Mouse (Mus musculus): ENCODE measurements around the gene Ccr5.
"Not testable (repeated sequence)": the region's sequence is repeated elsewhere in the genome, so short reads cannot be mapped to it uniquely, and the experiment has no call there.

Gene Ccr5

DNA sequence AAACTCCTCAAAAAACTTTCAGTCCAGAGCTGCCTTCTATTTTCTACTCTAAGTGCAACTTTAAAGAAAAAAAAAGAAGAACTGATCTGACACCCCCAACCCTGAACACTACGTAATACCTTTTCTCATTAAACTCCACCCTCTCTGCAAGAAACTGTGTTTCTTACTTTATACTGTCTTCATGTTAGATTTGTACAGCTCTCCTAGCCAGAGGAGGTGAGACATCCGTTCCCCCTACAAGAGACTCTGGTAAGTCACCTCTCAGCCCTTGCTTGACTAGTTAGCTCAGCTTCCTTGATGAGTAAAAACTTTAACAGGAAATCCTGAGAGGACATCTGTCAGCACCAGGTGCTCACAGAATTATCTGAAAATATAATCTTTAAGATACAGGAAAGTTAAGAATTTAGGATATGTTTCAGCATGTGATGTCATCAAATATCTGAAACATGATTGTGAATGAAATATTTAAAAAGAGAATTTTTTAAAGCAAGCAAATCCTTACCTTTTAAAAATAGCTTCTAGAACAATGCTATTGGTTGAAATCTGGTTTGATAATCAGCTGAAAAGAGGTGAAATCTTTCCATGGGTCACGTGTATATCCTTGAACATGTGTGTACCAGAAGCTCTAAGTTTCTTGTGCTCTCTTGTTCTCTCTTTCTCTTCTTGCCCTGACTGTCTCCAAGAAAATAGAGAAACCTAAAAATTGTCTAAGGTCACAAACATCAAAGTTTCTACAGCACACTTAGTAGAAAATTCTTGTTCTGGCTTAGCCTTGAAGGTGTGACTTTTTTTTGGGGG is at the start of gene Ccr5:
Gene Ccr5, plus strand, starts transcription at position 157 of the 798 bp plus-strand sequence.
- in situ Hi-C loops (cut with MseI, MboI), result no loop called here

DNA sequence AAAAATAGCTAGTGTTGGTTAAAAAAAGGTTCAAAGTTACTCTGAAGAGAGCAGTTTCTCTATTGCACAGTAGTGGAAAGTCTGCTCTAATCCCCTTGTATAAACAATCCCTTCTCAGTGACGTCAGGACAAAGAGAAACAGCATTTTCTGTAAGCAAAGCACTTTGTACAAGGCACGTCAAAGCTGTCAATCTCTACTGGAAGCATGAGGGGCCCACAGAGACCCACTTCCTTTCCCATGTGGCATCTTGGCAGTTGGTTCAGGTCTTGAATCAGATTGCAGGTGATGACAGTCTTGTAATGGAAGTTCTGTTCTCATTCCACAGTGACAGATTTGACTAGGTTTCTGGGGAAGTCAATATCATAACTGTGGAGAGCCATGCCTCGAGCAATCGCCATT is 41.5 kb upstream of the Ccr5 start:
- in situ Hi-C loops (cut with MseI, MboI), result no loop called here

DNA sequence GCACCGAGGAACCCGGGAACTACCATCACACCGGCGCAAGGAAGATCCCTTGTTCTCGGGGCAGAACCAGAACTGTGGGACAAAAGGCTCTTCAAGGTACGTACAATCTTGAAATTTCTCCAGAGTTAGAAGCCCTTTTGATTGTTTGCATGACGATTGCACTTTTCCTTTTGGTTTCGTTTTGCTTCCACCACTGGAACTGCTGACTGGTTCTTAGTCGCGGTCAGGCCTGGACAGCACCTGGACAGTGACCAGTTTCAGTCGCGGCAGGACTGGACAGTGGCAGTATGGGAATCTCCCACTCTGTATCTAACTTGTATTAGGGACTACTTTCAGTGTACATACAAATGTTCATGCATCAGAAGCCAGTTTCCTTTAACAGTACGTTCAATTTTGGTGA is 40.9 kb upstream of the Ccr5 start:
- in situ Hi-C loops (cut with MseI, MboI), result not testable (repeated sequence)

DNA sequence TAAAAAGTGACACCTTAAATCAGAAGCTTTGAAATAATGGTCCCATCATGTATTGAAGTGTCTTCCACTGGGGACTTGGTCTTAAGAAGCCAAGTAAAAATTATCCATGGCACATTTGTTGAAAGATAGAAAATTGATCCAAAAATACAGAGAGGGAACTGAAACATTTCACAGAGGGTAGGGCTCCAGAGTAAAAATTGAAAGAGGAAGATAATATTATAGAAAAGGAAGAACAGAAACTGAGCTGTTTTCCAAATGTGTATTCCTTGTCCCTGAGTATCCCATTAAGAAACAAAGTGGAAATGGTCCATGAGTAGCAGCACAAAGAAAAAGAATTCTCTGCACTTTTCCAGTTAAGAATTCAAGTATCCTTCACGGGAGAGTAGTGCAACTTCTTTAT is 30.9 kb upstream of the Ccr5 start:
- in situ Hi-C loops (cut with MseI, MboI), result no loop called here

DNA sequence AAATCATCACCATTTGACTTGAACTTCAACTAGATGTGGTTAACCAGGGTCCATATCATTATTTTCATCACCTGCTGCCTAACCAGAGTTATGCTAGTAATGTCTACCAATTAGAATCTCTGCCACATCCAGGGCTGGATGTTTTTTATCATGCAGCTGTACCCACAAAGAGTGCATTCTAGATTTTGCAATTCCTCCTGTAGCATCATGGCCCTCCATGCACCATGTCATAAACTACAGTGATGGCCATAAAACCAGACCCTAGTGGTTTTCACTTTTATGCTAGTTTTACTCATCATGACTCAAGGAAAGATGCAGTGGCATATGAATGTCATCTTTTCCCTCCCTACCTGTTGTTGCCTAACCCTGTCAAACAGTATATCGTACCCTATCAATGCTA is 22.2 kb upstream of the Ccr5 start:
- in situ Hi-C loops (cut with MseI, MboI), result no loop called here

DNA sequence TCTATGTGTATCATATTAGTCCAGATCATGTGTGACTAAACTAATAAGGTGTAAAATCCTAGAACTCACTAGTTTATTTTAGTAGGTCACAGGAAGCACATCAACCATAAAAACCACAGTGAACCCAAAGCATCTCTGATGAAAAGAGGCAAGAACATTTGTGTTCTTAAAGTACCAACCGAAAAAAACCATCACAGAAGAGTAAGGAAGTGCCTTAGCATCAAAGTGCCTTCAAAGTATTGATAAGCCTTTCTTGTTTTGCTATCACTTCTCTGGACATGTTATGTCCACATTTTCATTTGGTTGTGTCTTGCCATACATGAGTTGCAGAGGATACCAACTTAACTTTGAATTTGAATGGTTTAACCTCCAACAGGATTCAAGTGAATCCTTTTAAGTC is 21.0 kb upstream of the Ccr5 start:
- in situ Hi-C loops (cut with MseI, MboI), result no loop called here

DNA sequence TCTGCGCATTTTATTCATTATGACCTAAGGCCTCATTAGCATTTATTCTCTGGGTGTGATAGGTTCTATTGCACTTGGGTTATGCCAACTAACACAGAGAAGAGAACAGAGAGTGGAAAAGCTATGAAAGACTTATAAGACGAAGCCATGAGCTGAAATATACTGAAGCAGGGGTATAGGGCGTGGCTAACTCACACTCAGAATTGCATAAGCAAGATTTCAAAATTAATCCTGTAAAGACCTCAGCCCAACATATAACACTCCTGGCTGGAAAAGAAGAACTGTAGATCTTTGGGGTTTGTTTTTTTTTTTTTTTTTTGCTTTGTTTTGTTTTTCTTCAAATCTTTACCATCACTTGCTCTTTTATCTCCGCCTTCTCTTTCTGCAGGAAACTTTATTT is 19.6 kb upstream of the Ccr5 start, which contains the start of gene Ccr2:
Gene Ccr2, plus strand, starts transcription at position 228 of the 400 bp plus-strand sequence.
- in situ Hi-C loops (cut with MseI, MboI), result no loop called here

DNA sequence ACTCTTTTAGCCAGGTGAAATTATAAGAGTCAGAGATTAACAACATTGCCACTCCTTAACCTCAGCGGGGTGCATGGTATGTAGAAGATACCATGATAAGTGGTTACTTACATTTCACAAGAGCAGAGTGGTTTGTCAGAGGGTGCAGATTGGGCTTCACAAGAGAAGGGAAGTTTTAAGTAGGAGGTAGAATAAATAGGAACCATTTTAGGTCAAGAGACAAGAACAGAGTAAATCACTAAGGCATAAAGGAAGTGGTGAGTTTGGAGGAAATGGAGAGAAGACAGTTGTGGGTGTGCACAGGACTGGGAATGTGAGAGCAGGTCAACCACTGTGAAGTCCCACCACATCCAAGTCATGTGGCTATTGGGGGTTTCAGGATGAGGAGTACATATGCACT is 18.1 kb upstream of the Ccr5 start:
- in situ Hi-C loops (cut with MseI, MboI), result no loop called here

DNA sequence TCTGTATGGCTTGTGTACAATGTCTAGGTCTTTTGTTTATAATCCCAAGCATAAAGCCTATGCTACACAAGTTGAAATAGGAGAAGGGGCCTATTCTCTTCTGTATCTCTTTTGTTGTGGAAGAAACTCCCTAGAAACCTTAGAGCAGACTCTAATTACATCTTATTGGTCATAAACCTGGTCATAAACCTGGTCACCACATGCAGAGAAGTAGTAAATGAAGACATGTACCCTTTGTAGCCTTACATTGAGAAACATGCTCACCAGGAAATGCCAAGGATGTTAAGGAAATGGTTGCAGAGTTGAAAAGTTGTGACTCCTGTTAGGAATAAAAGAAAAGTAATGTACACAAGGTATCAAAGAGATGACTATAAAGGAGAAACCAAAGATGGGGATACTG is 16.1 kb upstream of the Ccr5 start:
- in situ Hi-C loops (cut with MseI, MboI), result no loop called here

DNA sequence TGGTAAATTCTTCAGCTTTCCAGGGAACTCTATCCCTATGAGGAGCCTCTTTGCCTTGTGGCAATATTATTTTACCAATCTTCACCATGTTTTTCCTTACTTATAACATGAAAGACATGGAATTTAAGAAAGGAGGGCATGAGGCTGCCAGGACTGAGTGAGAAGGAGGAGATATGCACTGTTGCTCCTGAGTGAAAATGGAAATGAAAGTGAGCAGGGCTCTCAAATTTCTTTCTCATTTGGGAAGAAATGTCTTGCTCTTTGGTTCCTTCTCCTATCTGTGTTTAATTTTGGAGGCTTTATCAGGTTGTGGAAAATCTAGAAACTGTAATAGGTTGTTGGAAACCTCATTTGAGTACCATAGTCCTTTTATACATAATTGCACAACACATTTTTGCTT is 14.1 kb upstream of the Ccr5 start:
- in situ Hi-C loops (cut with MseI, MboI), result no loop called here

DNA sequence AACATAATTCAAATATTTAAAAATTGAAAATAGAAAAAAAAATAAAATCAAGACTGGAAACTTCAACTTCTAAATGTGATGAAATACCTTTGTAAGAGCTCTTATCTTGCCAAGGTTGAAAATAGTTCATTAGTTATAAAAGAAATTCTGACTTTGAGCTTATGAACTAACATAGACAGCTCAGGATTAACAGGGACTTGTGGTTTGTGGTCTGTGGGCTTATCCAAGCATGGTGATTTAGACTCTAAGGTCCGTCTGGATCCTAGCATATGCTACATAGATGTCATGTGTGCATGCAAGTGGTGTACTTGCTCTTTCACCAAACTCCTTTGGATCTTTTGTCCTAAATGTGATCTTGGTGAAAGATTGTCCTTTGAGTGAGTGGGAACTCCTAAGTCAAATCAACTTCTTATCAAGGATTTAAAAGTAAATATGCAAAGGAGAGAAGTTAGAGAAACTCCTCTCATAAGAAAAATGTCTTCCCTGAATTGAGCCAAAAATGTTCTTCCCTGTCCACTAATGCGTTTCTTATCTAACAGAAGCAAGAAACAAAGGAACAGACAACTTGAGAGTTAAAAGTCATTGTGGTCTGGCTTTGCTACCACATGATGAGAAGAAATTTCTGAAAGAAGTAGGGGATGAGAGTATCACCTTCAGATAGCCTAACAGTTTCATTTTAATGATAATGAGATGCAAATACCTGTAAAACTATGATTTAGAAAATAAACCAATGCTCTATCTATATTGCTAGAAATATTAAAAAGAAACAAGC is 12.8 kb upstream of the Ccr5 start:
- in situ Hi-C loops (cut with MseI, MboI), result no loop called here

DNA sequence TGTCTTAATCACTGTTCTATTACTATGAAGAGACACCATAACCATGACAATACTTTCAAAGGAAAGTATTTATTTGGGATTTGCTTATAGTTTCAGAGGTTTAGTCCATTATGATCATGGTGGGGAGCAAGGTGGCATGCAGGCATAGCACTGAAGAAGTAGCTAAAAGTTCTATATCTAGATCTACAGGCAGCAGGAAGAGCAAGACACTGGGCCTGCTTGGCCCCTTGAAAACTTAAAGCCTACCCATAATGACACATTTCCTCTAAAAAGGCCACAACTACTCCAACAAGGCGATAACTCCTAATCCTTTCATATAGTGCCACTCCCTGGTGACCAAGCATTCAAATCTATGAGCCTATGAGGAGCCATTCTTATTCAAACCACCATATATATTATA is 9.3 kb upstream of the Ccr5 start:
- in situ Hi-C loops (cut with MseI, MboI), result no loop called here

DNA sequence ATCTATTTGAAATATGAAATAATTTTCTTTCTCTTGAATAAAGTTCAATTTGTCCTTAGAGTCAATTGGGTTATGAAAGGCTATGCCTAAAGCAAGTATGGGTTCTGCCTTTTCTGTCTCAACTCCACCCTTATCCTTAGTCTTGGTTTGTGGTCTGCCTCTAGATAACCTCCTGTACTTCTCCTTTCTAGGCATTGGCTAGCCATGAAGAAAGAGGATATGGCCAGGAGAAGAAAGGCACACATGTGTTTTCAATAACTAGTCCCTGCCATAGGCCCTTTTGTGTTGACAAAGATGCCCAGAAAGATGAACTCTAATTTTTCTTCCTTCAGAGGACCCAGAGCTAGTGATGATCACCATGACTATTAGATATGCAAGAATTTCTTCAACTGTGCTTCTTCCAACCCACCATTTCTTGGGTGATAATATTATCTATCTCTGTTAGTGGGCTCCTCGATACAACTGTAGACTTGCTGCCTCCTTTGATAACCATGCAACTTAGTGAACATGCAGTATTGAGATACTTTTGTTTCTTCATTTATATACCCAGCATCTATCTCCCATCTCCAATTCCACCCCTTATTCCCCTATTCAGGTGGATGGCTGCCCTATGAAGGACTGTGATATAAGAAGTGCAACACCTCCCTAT is 8.6 kb upstream of the Ccr5 start:
- in situ Hi-C loops (cut with MseI, MboI), result no loop called here

DNA sequence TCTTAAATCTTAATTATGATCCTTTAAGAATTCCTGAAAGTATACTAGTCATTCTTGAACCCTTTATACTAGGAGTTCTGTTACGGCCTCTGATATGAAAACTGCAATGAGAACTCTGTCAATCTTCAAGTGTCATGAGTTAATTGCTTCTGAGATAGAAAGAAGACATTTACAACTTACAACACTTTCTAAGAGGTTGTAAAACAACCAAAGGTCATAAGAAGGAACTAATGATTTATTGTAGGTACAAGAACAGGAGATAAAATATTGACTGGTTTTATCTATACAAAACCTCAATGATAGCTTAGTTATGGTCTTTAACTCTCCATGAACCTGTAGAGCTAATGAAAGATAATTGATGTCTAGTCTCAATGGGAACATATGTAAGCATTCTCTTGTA is 7.6 kb upstream of the Ccr5 start:
- in situ Hi-C loops (cut with MseI, MboI), result no loop called here

DNA sequence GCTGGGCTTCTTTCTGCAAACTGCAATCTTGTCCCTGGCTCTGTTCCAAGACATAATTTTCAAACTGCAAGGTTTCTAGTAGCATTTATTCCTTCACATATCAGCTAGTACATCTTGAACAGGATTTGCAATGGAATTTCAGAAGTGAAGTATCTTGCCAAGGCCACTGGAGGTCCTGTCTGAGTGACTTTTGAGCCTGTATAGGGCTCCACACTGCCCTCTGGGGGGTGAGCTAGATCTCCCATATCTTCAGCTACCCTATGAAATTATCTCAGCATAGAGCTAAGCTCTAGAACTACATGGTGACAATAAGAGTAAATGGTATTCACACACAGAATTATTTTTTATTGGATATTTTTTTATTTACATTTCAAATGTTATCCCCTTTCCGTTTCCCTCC is 2.9 kb upstream of the Ccr5 start:
- in situ Hi-C loops (cut with MseI, MboI), result no loop called here

DNA sequence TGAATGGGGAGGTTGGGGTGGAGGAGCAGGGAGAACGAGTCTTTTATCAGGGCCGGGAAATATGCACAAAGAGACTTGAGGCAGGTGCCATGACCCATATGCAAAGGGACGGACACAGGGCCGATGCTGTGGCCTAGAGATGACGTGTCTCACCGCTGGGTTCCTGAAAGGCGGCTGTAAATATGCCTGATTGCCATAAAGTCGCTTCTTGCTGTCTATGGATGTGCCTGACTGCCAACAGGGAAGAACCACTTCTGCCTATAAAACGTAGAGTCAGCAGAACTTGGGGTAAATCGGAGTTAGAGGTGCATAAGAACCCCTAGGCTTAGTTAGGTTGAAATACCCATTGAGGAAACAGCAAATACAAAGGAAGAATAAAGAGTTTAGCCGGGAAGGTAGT is 4.2 kb downstream of the Ccr5 start:
- in situ Hi-C loops (cut with MseI, MboI), result no loop called here

DNA sequence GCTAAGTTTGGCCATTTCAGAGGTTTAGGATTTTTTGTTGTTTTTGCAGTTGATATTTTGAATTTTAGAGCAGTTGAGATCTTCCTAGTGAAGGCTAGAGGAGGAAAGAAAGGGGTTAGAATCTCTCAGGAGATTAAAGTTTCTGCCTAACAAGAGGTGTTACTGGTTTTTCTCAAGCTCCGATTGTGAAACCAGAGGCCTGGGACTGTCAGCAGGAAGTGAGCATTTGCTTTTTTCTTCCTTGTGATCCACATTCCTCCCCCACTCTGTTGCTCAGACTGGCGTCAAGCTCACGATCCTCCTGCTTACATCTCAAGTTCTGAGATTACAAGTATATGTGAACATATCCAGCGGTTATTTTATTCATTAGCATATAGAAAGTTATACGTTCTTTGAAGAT is 5.0 kb downstream of the Ccr5 start:
- in situ Hi-C loops (cut with MseI, MboI), result no loop called here

DNA sequence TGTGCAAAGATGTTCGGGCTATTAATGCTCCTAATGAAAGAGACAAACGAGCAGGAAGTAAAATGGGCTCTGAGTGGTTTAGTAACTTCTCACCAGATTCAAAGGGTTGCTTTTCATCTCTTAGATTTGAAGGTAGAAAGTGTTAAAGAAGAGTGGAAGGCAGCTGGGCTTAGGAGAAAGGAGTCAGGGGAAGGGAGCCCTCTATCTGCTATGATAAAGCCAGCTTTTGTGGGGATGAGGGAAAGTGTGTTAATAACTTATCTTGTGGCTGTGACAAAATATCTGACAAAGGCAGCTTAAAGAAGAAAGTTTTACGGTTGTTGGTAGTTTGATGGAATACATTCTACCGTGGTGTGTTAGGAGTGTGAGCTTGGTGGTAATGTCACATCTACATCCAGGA is 6.1 kb downstream of the Ccr5 start:
- in situ Hi-C loops (cut with MseI, MboI), result no loop called here

DNA sequence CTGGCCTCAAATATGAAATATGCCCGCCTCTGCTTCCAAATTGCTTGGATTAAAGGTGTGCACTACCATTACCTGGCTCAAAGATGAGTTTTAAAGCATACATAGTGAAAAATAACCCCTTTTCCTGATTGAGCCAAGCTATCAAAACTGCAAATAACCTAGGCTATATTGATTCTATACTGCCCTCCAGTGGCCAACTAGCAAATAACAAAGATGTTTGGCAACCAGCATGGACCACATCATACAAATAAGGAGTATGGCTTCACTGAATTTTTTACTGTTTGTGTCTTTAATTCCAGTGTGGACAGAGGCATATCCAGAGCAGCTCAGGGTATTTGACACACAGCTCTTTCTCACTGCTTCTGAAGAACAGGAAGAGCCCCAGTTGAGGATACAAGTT is 7.0 kb downstream of the Ccr5 start:
- in situ Hi-C loops (cut with MseI, MboI), result no loop called here

DNA sequence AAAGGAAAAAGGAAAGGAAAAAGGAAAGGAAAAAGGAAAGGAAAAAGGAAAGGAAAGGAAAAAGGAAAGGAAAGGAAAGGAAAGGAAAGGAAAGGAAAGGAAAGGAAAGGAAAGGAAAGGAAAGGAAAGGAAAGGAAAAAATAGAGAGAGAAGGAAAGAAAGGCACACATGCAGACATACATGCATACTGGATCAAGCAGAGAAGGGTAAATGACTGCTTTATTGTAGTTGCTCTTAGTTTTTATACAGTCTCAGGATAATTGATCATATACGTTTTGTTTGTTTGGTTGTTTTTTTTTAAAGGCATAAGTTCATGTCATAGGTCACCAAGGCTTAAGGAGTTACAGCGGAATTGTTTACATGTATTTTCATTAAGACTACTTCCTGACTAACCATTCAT is 11.6 kb downstream of the Ccr5 start:
- in situ Hi-C loops (cut with MseI, MboI), result not testable (repeated sequence)

DNA sequence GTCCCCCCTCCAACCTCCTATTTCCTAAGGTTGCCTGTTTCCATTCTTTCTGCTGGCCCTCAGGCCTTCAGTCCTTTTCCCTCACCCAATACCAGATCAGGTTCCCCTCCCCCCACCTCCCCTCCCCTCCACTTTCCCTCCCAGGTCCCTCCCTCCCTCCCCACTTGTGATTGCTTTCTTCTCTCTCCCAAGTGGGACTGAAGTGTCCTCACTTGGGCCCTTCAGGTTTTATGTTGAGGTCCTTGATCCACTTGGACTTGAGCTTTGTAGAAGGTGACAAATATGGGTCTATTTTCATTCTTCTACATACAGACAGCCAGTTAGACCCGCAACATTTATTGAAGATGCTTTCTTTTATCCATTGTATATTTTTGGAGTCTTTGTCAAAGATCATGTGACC is 13.6 kb downstream of the Ccr5 start:
- in situ Hi-C loops (cut with MseI, MboI), result not testable (repeated sequence)

DNA sequence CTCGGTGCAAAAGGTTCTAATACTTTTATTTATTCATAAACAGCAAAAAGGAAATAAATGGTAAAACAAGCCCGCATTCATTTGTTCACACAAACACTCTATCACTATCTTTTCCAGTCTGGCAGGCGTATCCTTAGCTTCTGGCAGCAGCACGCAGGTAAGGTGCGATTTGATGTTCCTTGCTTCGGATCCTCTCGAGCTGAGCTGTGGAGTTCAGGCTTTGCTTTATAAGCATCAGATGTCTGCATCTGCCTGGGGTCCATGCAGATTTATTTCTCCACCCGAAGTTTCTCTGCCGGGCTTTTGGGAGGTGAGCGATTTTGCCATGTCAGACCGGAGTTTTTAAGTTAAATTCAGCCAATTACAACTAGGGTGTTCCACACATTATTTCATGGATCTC is 16.3 kb downstream of the Ccr5 start:
- in situ Hi-C loops (cut with MseI, MboI), result no loop called here

All from mouse trophoblast stem cell (cell line).